Mouse (Mus musculus) bone marrow, adult 2 months (tissue): ENCODE results near the gene Mtr.

Experiments
- CTCF ChIP-seq: fragments of 200-500 bp; IDR thresholded peaks from 2 replicates; pipeline ENCODE4 v1.5.1; 2011; ENCODE audit warnings: low read length, control low read depth; ENCODE audit not compliant: control insufficient read depth, insufficient read depth
- POLR2A ChIP-seq: fragments of 200-500 bp; IDR thresholded peaks from 2 replicates; pipeline ENCODE4 v1.6.1; 2011; ENCODE audit warnings: low read depth, mild to moderate bottlenecking, control low read depth, low read length, borderline replicate concordance; ENCODE audit not compliant: control insufficient read depth

GRCm38 (mm10) chr13:12274220-12274619 lies 16.3 kb upstream of the Mtr start:
- TF ChIP-seq POLR2A (no peak), CTCF (no peak)
